Mouse (Mus musculus) C2C12 (cell line): ENCODE data around the gene Mbnl2.

Source experiments
- CEBPB ChIP-seq: IDR thresholded peaks from one replicate; pipeline ENCODE4 v1.6.1; 2011; ENCODE audit warnings: low read depth, mild to moderate bottlenecking, control low read depth, moderate library complexity
- CTCF ChIP-seq: IDR thresholded peaks from one replicate; pipeline ENCODE4 v1.5.1; 2011; ENCODE audit not compliant: control insufficient read depth, insufficient read depth, insufficient read length
- FOSL1 ChIP-seq: IDR thresholded peaks from one replicate; pipeline ENCODE4 v1.8.0; 2011; ENCODE audit warnings: mild to moderate bottlenecking, low read length; ENCODE audit not compliant: poor library complexity, insufficient read depth, severe bottlenecking
- MYOD1 ChIP-seq: IDR thresholded peaks from one replicate; pipeline ENCODE4 v1.6.1; 2011; ENCODE audit warnings: low read depth; ENCODE audit not compliant: control insufficient read depth, insufficient read length
- MYOG ChIP-seq: IDR thresholded peaks from one replicate; pipeline ENCODE4 v1.6.1; 2011; ENCODE audit not compliant: control insufficient read depth, insufficient read length; ENCODE audit errors: extremely low read depth
- USF1 ChIP-seq: IDR thresholded peaks from one replicate; pipeline ENCODE4 v1.6.1; 2011; ENCODE audit warnings: low read depth, mild to moderate bottlenecking, control low read depth, moderate library complexity

GRCm38 (mm10) chr14:120399614-120400013 is 124.1 kb downstream of the Mbnl2 start:
- TF ChIP-seq CTCF: no peak
- no peak for TF ChIP-seq CEBPB
- no peak for TF ChIP-seq FOSL1
- no peak for TF ChIP-seq USF1
- TF ChIP-seq MYOD1: no peak
- TF ChIP-seq MYOG: no peak
